Mouse (Mus musculus) liver, embryonic 16.5 days (tissue): Measurements from ENCODE around the gene Sh3tc1. TPM values are rescaled to one million over a fixed set of nuclear protein-coding genes. Genes with fewer than 3 reads are reported as not detected.

ENCODE experiments used
- ATAC-seq: fragments of 200-750 bp; cut with Nextera tagmentation; 2 replicates; pipeline ENCODE4 v1.8.0; 2017; ENCODE audit warnings: low read depth, mild to moderate bottlenecking, moderate number of reproducible peaks, moderate library complexity
- H3K27ac ChIP-seq: fragments of 300-500 bp; sonication (generic); 2 replicates; pipeline ENCODE4 v1.5.1; 2014; ENCODE audit warnings: mild to moderate bottlenecking, low read length
- H3K27me3 ChIP-seq: fragments of 300-500 bp; sonication (generic); 2 replicates; pipeline ENCODE4 v1.6.1; 2014; ENCODE audit warnings: low read depth, low read length, mixed read lengths; ENCODE audit not compliant: control insufficient read depth, insufficient read depth
- H3K36me3 ChIP-seq: fragments of 300-500 bp; sonication (generic); 2 replicates; pipeline ENCODE4 v1.6.1; 2014; ENCODE audit warnings: mild to moderate bottlenecking; ENCODE audit not compliant: control insufficient read depth, insufficient read depth
- H3K4me1 ChIP-seq: fragments of 300-500 bp; sonication (generic); 2 replicates; pipeline ENCODE4 v1.6.1; 2014; ENCODE audit warnings: low read depth, low read length, mixed read lengths; ENCODE audit not compliant: control insufficient read depth
- H3K4me2 ChIP-seq: fragments of 300-500 bp; sonication (generic); 2 replicates; pipeline ENCODE4 v1.6.1; 2014; ENCODE audit warnings: low read depth, low read length, mixed read lengths
- H3K4me3 ChIP-seq: fragments of 300-500 bp; sonication (generic); 2 replicates; pipeline ENCODE4 v1.5.1; 2014; ENCODE audit warnings: low read depth, mild to moderate bottlenecking, low read length
- H3K9ac ChIP-seq: fragments of 300-500 bp; sonication (generic); 2 replicates; pipeline ENCODE4 v1.6.1; 2014; ENCODE audit warnings: low read depth, low read length
- H3K9me3 ChIP-seq: fragments of 300-500 bp; sonication (generic); replicated peaks from 2 replicates; pipeline ENCODE4 v1.6.1; 2016; ENCODE audit warnings: low read length; ENCODE audit not compliant: control insufficient read depth
- WGBS: fragments of 180-500 bp; shearing (Covaris S2); extraction: QIAGEN DNeasy Blood & Tissue Kit; methylation state at CpG from one replicate; pipeline ENCODE4 v1.1.7; 2014; ENCODE audit not compliant: insufficient replicate concordance; 5-methylcytosine and 5-hydroxymethylcytosine counted together
- polyA plus RNA-seq: library from polyadenylated mRNA; unstranded; fragments of >200 nt; fragmentation: Nextera tagmentation; extraction: Ambion mirVana; gene quantifications from 2 replicates; pipeline ENCODE4 v1.2.1, GENCODE M21; 2015

The Sh3tc1 gene
- 2.6 and 3.2 TPM in 2 replicates for polyA plus RNA-seq

GRCm38 (mm10) chr5:35739536-35740278 lies at the start of gene Sh3tc1:
Gene Sh3tc1, minus strand, starts transcription at chr5:35739987.
- H3K27ac ChIP-seq = no peak within 1 kb of the TSS
- H3K9me3 ChIP-seq = no peaks in the 10 kb centered on the region
- no peak within 1 kb of the TSS for H3K4me2 ChIP-seq
- no peaks in the 10 kb centered on the region for H3K36me3 ChIP-seq
- no peak within 1 kb of the TSS for H3K9ac ChIP-seq
- WGBS = 32% methylated on average over 10 of the region's 10 CpGs
- no peak for ATAC-seq
- no peak within 1 kb of the TSS for H3K4me3 ChIP-seq
- H3K4me1 ChIP-seq = no peaks in the 10 kb centered on the region; the same call in 1 of the 2 replicates
- no peaks in the 10 kb centered on the region for H3K27me3 ChIP-seq

DNA sequence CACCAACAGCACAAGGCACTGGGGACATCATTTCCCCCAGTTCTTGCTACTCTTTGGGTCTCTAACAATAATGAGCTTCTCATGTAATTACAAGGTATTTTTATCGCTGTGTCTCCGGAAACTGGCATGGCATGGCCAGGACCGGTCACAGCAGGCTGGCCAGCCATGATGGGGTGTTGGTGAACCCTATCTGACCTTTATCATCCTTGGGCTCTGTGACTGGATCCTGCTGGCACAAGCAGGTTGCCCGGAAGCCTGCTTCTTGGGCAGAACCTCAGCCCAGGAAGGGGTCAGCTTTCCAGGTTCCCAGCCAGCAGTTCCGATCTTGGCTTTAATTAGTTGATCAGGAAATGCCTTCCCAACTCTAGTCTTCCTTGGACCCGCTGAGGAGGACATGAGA lies 48.9 kb upstream of the Sh3tc1 start:
- WGBS = 62% methylated on average over 6 of the region's 6 CpGs
- H3K4me3 ChIP-seq = no peak overlapping the region
- no peak overlapping the region for H3K9ac ChIP-seq
- no peaks in the 10 kb centered on the region for H3K27me3 ChIP-seq
- no peak overlapping the region for H3K4me2 ChIP-seq
- H3K4me1 ChIP-seq = no peaks in the 10 kb centered on the region
- ATAC-seq = no peak
- H3K9me3 ChIP-seq = no peaks in the 10 kb centered on the region
- H3K36me3 ChIP-seq = no peaks in the 10 kb centered on the region
- no peak overlapping the region for H3K27ac ChIP-seq

DNA sequence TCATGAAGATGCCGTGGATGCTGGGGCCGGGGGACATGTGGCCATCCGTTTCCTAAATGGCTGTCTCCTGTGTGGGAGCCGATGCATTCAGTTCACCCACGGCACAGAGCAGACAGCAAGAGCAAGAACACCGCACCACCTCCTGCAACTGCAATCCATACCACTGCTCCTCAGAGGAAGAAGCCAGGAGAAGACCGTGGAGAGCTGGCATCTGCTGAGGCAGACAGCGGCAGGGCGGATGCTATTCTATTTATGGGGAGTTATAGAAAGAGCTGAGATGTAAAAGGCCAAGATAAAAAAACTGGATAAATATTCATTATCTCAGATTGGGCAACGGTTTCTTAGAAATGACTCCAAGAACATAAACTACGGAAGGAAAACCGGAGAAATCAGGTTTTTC lies 48.1 kb upstream of the Sh3tc1 start:
- H3K36me3 ChIP-seq = no peaks in the 10 kb centered on the region
- H3K9me3 ChIP-seq = no peaks in the 10 kb centered on the region
- 67% methylated on average over 12 of the region's 12 CpGs for WGBS

GRCm38 (mm10) chr5:35785853-35786252 lies 46.1 kb upstream of the Sh3tc1 start:
- Histone ChIP-seq H3K36me3 (no peaks in the 10 kb centered on the region), H3K4me3 (no peak overlapping the region), H3K9ac (no peak overlapping the region), H3K4me1 (no peaks in the 10 kb centered on the region; the same call in 1 of the 2 replicates), H3K9me3 (no peaks in the 10 kb centered on the region), H3K27ac (no peak overlapping the region), H3K4me2 (no peak overlapping the region), H3K27me3 (no peaks in the 10 kb centered on the region)
- no peak for ATAC-seq
- 41% methylated on average over 7 of the region's 7 CpGs for WGBS

More for the DNA sequence above, 48.1 kb upstream of the Sh3tc1 start:
- Histone ChIP-seq H3K27me3 (no peaks in the 10 kb centered on the region), H3K4me2 (no peak overlapping the region), H3K27ac (no peak overlapping the region), H3K9ac (no peak overlapping the region), H3K4me3 (no peak overlapping the region), H3K4me1 (no peaks in the 10 kb centered on the region; the same call in 1 of the 2 replicates)
- no peak for ATAC-seq

- Histone ChIP-seq H3K9ac (no peak overlapping the region), H3K27ac (no peak overlapping the region; the same call in 1 of the 2 replicates), H3K27me3 (no peaks in the 10 kb centered on the region), H3K4me1 (no peaks in the 10 kb centered on the region; the same call in 1 of the 2 replicates), H3K4me2 (no peak overlapping the region), H3K36me3 (no peaks in the 10 kb centered on the region), H3K4me3 (no peak overlapping the region), H3K9me3 (no peaks in the 10 kb centered on the region)
- ATAC-seq = peak; percentile 53; the same call in 1 of the 2 replicates
- WGBS = 43% methylated on average over 10 of the region's 10 CpGs
Observed at GRCm38 (mm10) chr5:35782648-35783180, 42.9 kb upstream of the Sh3tc1 start.

DNA sequence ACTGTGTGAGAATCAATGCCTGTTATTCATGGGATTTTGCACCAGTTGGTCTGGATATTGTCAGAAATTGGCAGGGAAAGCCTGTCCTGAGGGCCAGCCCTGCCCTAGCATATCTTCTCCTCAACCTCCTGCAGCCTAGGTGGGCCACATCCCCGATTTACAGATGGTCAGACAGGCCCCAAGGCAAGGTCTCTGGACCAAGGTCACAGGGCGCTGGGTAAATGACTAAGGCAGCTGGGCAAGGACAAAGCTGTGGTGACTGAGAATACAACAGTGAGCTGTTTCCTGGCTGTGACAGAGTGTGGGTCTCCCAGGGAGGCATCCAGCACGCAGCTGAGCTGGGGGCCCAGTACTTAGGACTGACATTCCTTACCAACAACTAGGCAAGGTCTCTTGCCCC lies 41.3 kb upstream of the Sh3tc1 start:
- no peak overlapping the region for H3K4me2 ChIP-seq
- H3K9me3 ChIP-seq = no peaks in the 10 kb centered on the region
- ATAC-seq = no peak
- WGBS = 57% methylated on average over 3 of the region's 3 CpGs
- H3K9ac ChIP-seq = no peak overlapping the region
- H3K36me3 ChIP-seq = no peaks in the 10 kb centered on the region
- H3K27me3 ChIP-seq = no peaks in the 10 kb centered on the region
- no peak overlapping the region for H3K27ac ChIP-seq
- no peak overlapping the region for H3K4me3 ChIP-seq
- no peaks in the 10 kb centered on the region; the same call in 1 of the 2 replicates for H3K4me1 ChIP-seq

- Histone ChIP-seq H3K4me3 (no peak overlapping the region), H3K4me1 (no peaks in the 10 kb centered on the region), H3K4me2 (no peak overlapping the region), H3K27me3 (no peaks in the 10 kb centered on the region), H3K9ac (no peak overlapping the region), H3K27ac (no peak overlapping the region), H3K9me3 (no peaks in the 10 kb centered on the region), H3K36me3 (no peaks in the 10 kb centered on the region)
- ATAC-seq = no peak
- WGBS = 21% methylated on average over 6 of the region's 6 CpGs
Observed at GRCm38 (mm10) chr5:35774137-35774424, 34.3 kb upstream of the Sh3tc1 start.

DNA sequence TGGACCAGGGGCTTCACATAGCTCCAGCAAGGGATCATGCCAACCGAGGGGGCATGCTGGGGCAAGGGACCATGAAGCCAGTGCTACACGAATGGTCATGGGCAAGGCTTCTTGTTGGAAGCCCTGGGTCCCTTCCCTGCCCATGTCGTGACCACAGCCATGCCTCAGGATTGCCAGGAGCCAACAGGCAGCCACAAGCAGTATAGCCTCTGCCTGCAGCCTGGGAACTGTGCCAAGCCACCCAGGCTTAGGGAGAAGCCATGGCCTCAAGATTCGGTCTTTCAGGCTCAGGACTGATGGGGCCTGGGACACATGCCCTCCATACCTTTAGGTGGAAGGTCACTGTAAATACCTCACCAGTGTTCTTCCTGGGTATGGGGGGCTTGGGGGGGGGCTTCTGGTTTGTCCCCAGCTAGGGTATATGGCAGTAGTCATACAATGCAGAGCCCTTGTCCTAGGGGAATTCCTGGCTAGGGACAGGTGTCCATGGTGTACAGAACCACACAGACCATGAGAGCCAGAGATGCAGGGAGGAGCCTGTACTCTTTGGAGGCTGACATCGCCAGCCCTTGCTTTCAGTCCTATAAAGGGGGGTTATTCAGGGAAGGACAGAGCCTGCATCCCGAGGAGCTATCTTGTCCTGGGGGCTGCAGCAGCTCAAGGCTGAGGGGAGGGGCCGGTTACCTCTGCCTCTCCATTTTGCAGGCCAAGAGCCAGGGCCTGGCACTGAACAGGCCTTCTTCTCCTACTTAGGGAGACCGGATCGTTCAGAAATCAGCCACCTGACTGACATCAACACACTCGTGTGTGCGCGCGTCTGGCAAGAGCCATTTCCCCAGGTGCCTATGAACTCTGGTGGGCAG lies 33.7 kb upstream of the Sh3tc1 start:
- Histone ChIP-seq H3K4me3 (no peak overlapping the region), H3K36me3 (no peaks in the 10 kb centered on the region), H3K4me2 (no peak overlapping the region), H3K27me3 (no peaks in the 10 kb centered on the region), H3K9ac (no peak overlapping the region), H3K9me3 (no peaks in the 10 kb centered on the region), H3K27ac (no peak overlapping the region), H3K4me1 (no peaks in the 10 kb centered on the region)
- WGBS = 37% methylated on average over 13 of the region's 13 CpGs
- no peak for ATAC-seq
